In genomic region chr7:27731946-27732345, GRCm38 (mm10) we compare ENCODE assay signal across 8 mouse cellular contexts. TPM values are rescaled to one million over a fixed set of nuclear protein-coding genes. Genes with fewer than 3 reads are reported as not detected.
DNase-seq lines count a peak whose midpoint lies in the region; ATAC-seq and TF ChIP-seq lines count a peak whose summit lies in the region.

No protein-coding gene starts in this region.

- peak overlapping the region; percentile 54 for H3K4me2 ChIP-seq in kidney, embryonic 14.5 days (replicated peaks; ENCODE audit: low read depth, low read length)
- peak overlapping the region; percentile 67 for H3K4me2 ChIP-seq in hindbrain, embryonic 13.5 days
- H3K4me2 ChIP-seq in midbrain, postnatal 0 days (ENCODE audit: low read depth, low read length, poor library complexity, severe bottlenecking), result peak overlapping the region; percentile 58

- peak overlapping the region; percentile 93 for H3K27ac ChIP-seq in kidney, embryonic 14.5 days (ENCODE audit: low read depth, low read length)
- peak overlapping the region; percentile 98 for H3K27ac ChIP-seq in hindbrain, embryonic 13.5 days
- H3K27ac ChIP-seq in midbrain, postnatal 0 days (ENCODE audit: low read depth, low read length), result peak overlapping the region; percentile 99

- DNase-seq in kidney, adult 11 months, result no peak
- DNase-seq in adipocyte (ENCODE audit: low spot score), result peak; percentile 7
- DNase-seq in midbrain, postnatal 0 days (ENCODE audit: low spot score), result peak; percentile 39
- DNase-seq in B cell, adult 2 months, result no peak
- no peak for DNase-seq in spleen, postnatal 36 days (ENCODE audit: low spot score in 2 of 2)
- DNase-seq in gastrocnemius, postnatal 36 days, result no peak

- H3K9me3 ChIP-seq in kidney, embryonic 14.5 days (ENCODE audit: control insufficient read depth, low read length), result no peaks in the 10 kb centered on the region
- H3K9me3 ChIP-seq in hindbrain, embryonic 13.5 days, result no peaks in the 10 kb centered on the region
- H3K9me3 ChIP-seq in midbrain, postnatal 0 days (ENCODE audit: low read length), result no peaks in the 10 kb centered on the region

- peak overlapping the region; percentile 63 for H3K4me3 ChIP-seq in kidney, embryonic 14.5 days (ENCODE audit: low read length)
- peak overlapping the region; percentile 70 for H3K4me3 ChIP-seq in hindbrain, embryonic 13.5 days
- H3K4me3 ChIP-seq in midbrain, postnatal 0 days (ENCODE audit: low read depth, low read length), result peak overlapping the region; percentile 59

- no peaks in the 10 kb centered on the region for H3K27me3 ChIP-seq in kidney, embryonic 14.5 days (ENCODE audit: control insufficient read depth, insufficient read depth, low read length)
- H3K27me3 ChIP-seq in hindbrain, embryonic 13.5 days, result no peaks in the 10 kb centered on the region
- H3K27me3 ChIP-seq in midbrain, postnatal 0 days (ENCODE audit: insufficient read depth, low read length), result no peaks in the 10 kb centered on the region

- no peak for TF ChIP-seq CTCF in midbrain, postnatal 0 days (IDR thresholded peaks at IDR 0.05)

- intact Hi-C loops in gastrocnemius, postnatal 36 days (cut with DNase I), result loop anchor here (5.0 kb wide), 1 partner anchor 40 kb away; no protein-coding TSS in a partner anchor

- no peak for ATAC-seq in kidney, embryonic 14.5 days (ENCODE audit: low FRiP score, low TSS enrichment)
- peak; percentile 6; the same call in 1 of the 2 replicates for ATAC-seq in hindbrain, embryonic 13.5 days (ENCODE audit: low FRiP score)
- peak; percentile 58; the same call in 1 of the 2 replicates for ATAC-seq in midbrain, postnatal 0 days (ENCODE audit: low FRiP score)

- peak overlapping the region; percentile 74 for H3K9ac ChIP-seq in kidney, embryonic 14.5 days (ENCODE audit: low read depth, low read length)
- peak overlapping the region; percentile 91 for H3K9ac ChIP-seq in hindbrain, embryonic 13.5 days
- peak overlapping the region; percentile 93 for H3K9ac ChIP-seq in midbrain, postnatal 0 days (replicated peaks; ENCODE audit: low read length, poor library complexity, severe bottlenecking)

- WGBS in kidney, embryonic 14.5 days, result 7% methylated on average over 12 of the region's 12 CpGs
- WGBS in hindbrain, embryonic 13.5 days, result 1% methylated on average over 12 of the region's 12 CpGs
- 1% methylated on average over 12 of the region's 12 CpGs for WGBS in midbrain, postnatal 0 days

- H3K4me1 ChIP-seq in kidney, embryonic 14.5 days (ENCODE audit: control insufficient read depth, insufficient read depth, low read length), result no peaks in the 10 kb centered on the region; the same call in 1 of the 2 replicates
- peaks cover 41% of the 10 kb centered on the region for H3K4me1 ChIP-seq in hindbrain, embryonic 13.5 days (replicated peaks)
- peaks cover 19% of the 10 kb centered on the region for H3K4me1 ChIP-seq in midbrain, postnatal 0 days (ENCODE audit: insufficient read depth, low read length)

- H3K36me3 ChIP-seq in kidney, embryonic 14.5 days (ENCODE audit: control insufficient read depth, insufficient read depth, low read length), result no peaks in the 10 kb centered on the region
- H3K36me3 ChIP-seq in hindbrain, embryonic 13.5 days, result no peaks in the 10 kb centered on the region
- H3K36me3 ChIP-seq in midbrain, postnatal 0 days (ENCODE audit: insufficient read depth, low read length), result no peaks in the 10 kb centered on the region

RNA-seq across cellular contexts. Expression of gene Zfp60, which starts 0.8 kb away (rescaled TPM):
- polyA plus RNA-seq in kidney, embryonic 14.5 days (2014; fragmentation: Nextera tagmentation; extraction: Ambion mirVana), result 26.7 and 41.5 TPM in 2 replicates
- polyA plus RNA-seq in hindbrain, embryonic 13.5 days (2015; fragmentation: Nextera tagmentation; extraction: Ambion mirVana), result 125 and 134 TPM in 2 replicates
- 32.1 and 38.6 TPM in 2 replicates for total RNA-seq in midbrain, postnatal 0 days (2014; rRNA removed)
- polyA plus RNA-seq in midbrain, postnatal 0 days (2015; fragmentation: Nextera tagmentation; extraction: Ambion mirVana), result 38.1 and 40.9 TPM in 2 replicates
- 1 to 10 TPM; 4.5 to 5.8 TPM for total RNA-seq in gastrocnemius, postnatal 36 days (2021)

RNA-seq across cellular contexts. Expression of gene Zfp607b, which starts 42.8 kb away (rescaled TPM):
- 4.2 and 4.3 TPM in 2 replicates for polyA plus RNA-seq in kidney, embryonic 14.5 days (2014; fragmentation: Nextera tagmentation; extraction: Ambion mirVana)
- 10.8 and 12.1 TPM in 2 replicates for polyA plus RNA-seq in hindbrain, embryonic 13.5 days (2015; fragmentation: Nextera tagmentation; extraction: Ambion mirVana)
- 6.5 and 10.4 TPM in 2 replicates for total RNA-seq in midbrain, postnatal 0 days (2014; rRNA removed)
- polyA plus RNA-seq in midbrain, postnatal 0 days (2015; fragmentation: Nextera tagmentation; extraction: Ambion mirVana), result 9.2 and 9.5 TPM in 2 replicates
- under 1 TPM; 0.26 to 0.37 TPM for total RNA-seq in gastrocnemius, postnatal 36 days (2021)

RNA-seq across cellular contexts. Expression of gene Map3k10, which starts 57.5 kb away (rescaled TPM):
- polyA plus RNA-seq in kidney, embryonic 14.5 days (2014; fragmentation: Nextera tagmentation; extraction: Ambion mirVana), result 7.7 and 9.4 TPM in 2 replicates
- polyA plus RNA-seq in hindbrain, embryonic 13.5 days (2015; fragmentation: Nextera tagmentation; extraction: Ambion mirVana), result 13.0 and 13.2 TPM in 2 replicates
- total RNA-seq in midbrain, postnatal 0 days (2014; rRNA removed), result 150 and 165 TPM in 2 replicates
- 24.4 and 24.5 TPM in 2 replicates for polyA plus RNA-seq in midbrain, postnatal 0 days (2015; fragmentation: Nextera tagmentation; extraction: Ambion mirVana)
- 10 to 100 TPM; 30.6 to 34.2 TPM for total RNA-seq in gastrocnemius, postnatal 36 days (2021)

Comparison
In these comparisons a context has a peak if more than half of its experiments do, and no peak if none do; other contexts are left out.
1. DNase-seq: peak in adipocyte (single experiment) and midbrain, postnatal 0 days (single experiment); none in kidney, adult 11 months (single experiment), B cell, adult 2 months (0 of 2), spleen, postnatal 36 days (0 of 2) and gastrocnemius, postnatal 36 days (0 of 2).
2. Peak in every context shown above with its lines, with median percentiles within 50 percentile points of each other: H3K27ac ChIP-seq, H3K4me2 ChIP-seq, H3K4me3 ChIP-seq and H3K9ac ChIP-seq.